In the genomic region with DNA sequence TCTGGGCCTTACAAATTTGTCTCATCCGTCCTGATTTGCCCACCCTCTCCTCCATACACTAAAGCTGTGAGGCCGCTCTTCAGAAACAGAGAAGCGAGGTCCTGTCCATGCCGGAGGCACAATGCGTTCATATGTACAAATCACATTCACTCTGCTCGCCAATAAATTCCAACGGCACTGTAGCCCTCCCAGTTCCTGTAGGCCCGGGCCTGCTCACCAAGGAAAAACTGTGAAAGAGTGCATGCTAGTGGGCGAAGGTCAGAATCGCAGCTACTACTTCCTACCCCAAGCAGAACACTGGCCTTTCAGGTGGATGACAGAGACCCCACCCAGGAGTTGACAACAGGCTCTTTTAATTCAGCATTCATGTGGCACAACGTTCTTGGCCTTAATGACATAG, we compare ENCODE assay signal across 9 mouse cellular contexts.
DNase-seq lines count a peak whose midpoint lies in the region; ATAC-seq and TF ChIP-seq lines count a peak whose summit lies in the region.
"Had no signal": no experiment of that assay in that cellular context is flagged by ENCODE, and none has a peak within 500 bp of the region (broad histone marks: within the 10 kb centered on the region; RNA-seq: fewer than 3 reads in every experiment).

No protein-coding gene starts in this region.

- no peaks in the 10 kb centered on the region for H3K27me3 ChIP-seq in kidney, embryonic 16.5 days (ENCODE audit: insufficient read depth, low read length)
- no peaks in the 10 kb centered on the region for H3K27me3 ChIP-seq in kidney, embryonic 14.5 days (ENCODE audit: control insufficient read depth, insufficient read depth, low read length)
- peaks cover 6% of the 10 kb centered on the region for H3K27me3 ChIP-seq in Patski
- no peaks in the 10 kb centered on the region for H3K27me3 ChIP-seq in embryonic facial prominence, embryonic 12.5 days
- H3K27me3 ChIP-seq in limb, embryonic 12.5 days: peaks cover 33% of the 10 kb centered on the region
- no peaks in the 10 kb centered on the region for H3K27me3 ChIP-seq in stomach, postnatal 0 days (ENCODE audit: control insufficient read depth, insufficient read depth, low read length)
- H3K27me3 ChIP-seq: lung, embryonic 15.5 days had no signal

- intact Hi-C loops in gastrocnemius, postnatal 36 days (cut with DNase I): loop anchor here (10.0 kb wide), 1 partner anchor 459 kb away; no protein-coding TSS in a partner anchor

- no peaks in the 10 kb centered on the region for H3K4me1 ChIP-seq in kidney, embryonic 16.5 days (ENCODE audit: insufficient read depth, low read length)
- peaks cover 2% of the 10 kb centered on the region; the same call in 1 of the 2 replicates for H3K4me1 ChIP-seq in kidney, embryonic 14.5 days (ENCODE audit: control insufficient read depth, insufficient read depth, low read length)
- H3K4me1 ChIP-seq in embryonic facial prominence, embryonic 12.5 days: peaks cover 7% of the 10 kb centered on the region
- peaks cover 21% of the 10 kb centered on the region for H3K4me1 ChIP-seq in limb, embryonic 12.5 days (replicated peaks)
- H3K4me1 ChIP-seq in stomach, postnatal 0 days (replicated peaks; ENCODE audit: control insufficient read depth, insufficient read depth): no peaks in the 10 kb centered on the region
- H3K4me1 ChIP-seq: lung, embryonic 15.5 days had no signal

- CTCF ChIA-PET in Patski (lab: Charles Lee): no interaction called here

- no peak overlapping the region for H3K27ac ChIP-seq in kidney, embryonic 16.5 days (ENCODE audit: low read length)
- no peak overlapping the region for H3K27ac ChIP-seq in kidney, embryonic 14.5 days (ENCODE audit: low read depth, low read length)
- H3K27ac ChIP-seq in embryonic facial prominence, embryonic 12.5 days: no peak overlapping the region
- no peak overlapping the region for H3K27ac ChIP-seq in limb, embryonic 12.5 days
- no peak overlapping the region for H3K27ac ChIP-seq in stomach, postnatal 0 days (replicated peaks)
- H3K27ac ChIP-seq: lung, embryonic 15.5 days had no signal

- POLR2A ChIA-PET in Patski (lab: Charles Lee): no interaction called here

- no peak overlapping the region for H3K4me3 ChIP-seq in kidney, embryonic 16.5 days (ENCODE audit: low read length)
- no peak overlapping the region for H3K4me3 ChIP-seq in kidney, embryonic 14.5 days (ENCODE audit: low read length)
- H3K4me3 ChIP-seq in embryonic facial prominence, embryonic 12.5 days: no peak overlapping the region
- no peak overlapping the region for H3K4me3 ChIP-seq in limb, embryonic 12.5 days (replicated peaks)
- H3K4me3 ChIP-seq in stomach, postnatal 0 days (ENCODE audit: low read depth, low read length): no peak overlapping the region
- H3K4me3 ChIP-seq: lung, embryonic 15.5 days had no signal

- TF ChIP-seq EP300 in stomach, postnatal 0 days (optimal IDR thresholded peaks at IDR 0.05): no peak

- H3K4me2 ChIP-seq in kidney, embryonic 16.5 days (replicated peaks; ENCODE audit: low read depth, low read length): no peak overlapping the region
- no peak overlapping the region for H3K4me2 ChIP-seq in kidney, embryonic 14.5 days (replicated peaks; ENCODE audit: low read depth, low read length)
- H3K4me2 ChIP-seq in embryonic facial prominence, embryonic 12.5 days (replicated peaks): no peak overlapping the region
- H3K4me2 ChIP-seq in limb, embryonic 12.5 days: no peak overlapping the region
- H3K4me2 ChIP-seq in stomach, postnatal 0 days (replicated peaks; ENCODE audit: low read depth): no peak overlapping the region
- H3K4me2 ChIP-seq: lung, embryonic 15.5 days had no signal

- no peaks in the 10 kb centered on the region for H3K9me3 ChIP-seq in kidney, embryonic 16.5 days (ENCODE audit: low read length)
- H3K9me3 ChIP-seq in kidney, embryonic 14.5 days (ENCODE audit: control insufficient read depth, low read length): no peaks in the 10 kb centered on the region
- H3K9me3 ChIP-seq in embryonic facial prominence, embryonic 12.5 days: no peaks in the 10 kb centered on the region
- H3K9me3 ChIP-seq in limb, embryonic 12.5 days: no peaks in the 10 kb centered on the region
- H3K9me3 ChIP-seq in stomach, postnatal 0 days (ENCODE audit: control insufficient read depth, low read length): no peaks in the 10 kb centered on the region
- H3K9me3 ChIP-seq: lung, embryonic 15.5 days had no signal

- WGBS in kidney, embryonic 16.5 days: 34% methylated on average over 11 of the region's 11 CpGs
- 25% methylated on average over 11 of the region's 11 CpGs for WGBS in kidney, embryonic 14.5 days
- 29% methylated on average over 11 of the region's 11 CpGs for WGBS in embryonic facial prominence, embryonic 12.5 days
- WGBS in limb, embryonic 12.5 days: 18% methylated on average over 11 of the region's 11 CpGs
- 28% methylated on average over 11 of the region's 11 CpGs for WGBS in stomach, postnatal 0 days

- H3K36me3 ChIP-seq in kidney, embryonic 16.5 days (ENCODE audit: insufficient read depth, low read length): no peaks in the 10 kb centered on the region
- H3K36me3 ChIP-seq in kidney, embryonic 14.5 days (ENCODE audit: control insufficient read depth, insufficient read depth, low read length): no peaks in the 10 kb centered on the region
- no peaks in the 10 kb centered on the region for H3K36me3 ChIP-seq in embryonic facial prominence, embryonic 12.5 days
- no peaks in the 10 kb centered on the region for H3K36me3 ChIP-seq in limb, embryonic 12.5 days
- no peaks in the 10 kb centered on the region for H3K36me3 ChIP-seq in stomach, postnatal 0 days (ENCODE audit: control insufficient read depth, insufficient read depth, low read length)
- H3K36me3 ChIP-seq: lung, embryonic 15.5 days had no signal

- no peak for DNase-seq in Patski (ENCODE audit: low read depth, low spot score)
- no peak for DNase-seq in stomach, postnatal 0 days (ENCODE audit: low spot score)
- no peak for DNase-seq in gastrocnemius, postnatal 36 days
- DNase-seq in cerebellum, adult 8-10 months: no peak

- H3K9ac ChIP-seq in kidney, embryonic 16.5 days (replicated peaks; ENCODE audit: low read length): no peak overlapping the region
- H3K9ac ChIP-seq in kidney, embryonic 14.5 days (ENCODE audit: low read depth, low read length): no peak overlapping the region
- no peak overlapping the region for H3K9ac ChIP-seq in embryonic facial prominence, embryonic 12.5 days
- no peak overlapping the region for H3K9ac ChIP-seq in limb, embryonic 12.5 days (replicated peaks)
- no peak overlapping the region for H3K9ac ChIP-seq in stomach, postnatal 0 days (ENCODE audit: low read length)
- H3K9ac ChIP-seq: lung, embryonic 15.5 days had no signal

- peak; percentile 51 for TF ChIP-seq CTCF in Patski (IDR thresholded peaks at IDR 0.05)
- TF ChIP-seq CTCF in stomach, postnatal 0 days (IDR thresholded peaks at IDR 0.05; ENCODE audit: low read depth): peak; percentile 53

- ATAC-seq in kidney, embryonic 16.5 days (ENCODE audit: low FRiP score, low TSS enrichment): peak; percentile 14; the same call in 1 of the 2 replicates
- ATAC-seq in kidney, embryonic 14.5 days (ENCODE audit: low FRiP score, low TSS enrichment): no peak
- ATAC-seq in Patski: no peak
- 0 out of 2 replicates have a peak, but pooled peaks have one; percentile 25 for ATAC-seq in embryonic facial prominence, embryonic 12.5 days (ENCODE audit: insufficient number of reproducible peaks, insufficient read depth, low FRiP score, low TSS enrichment)
- peak; percentile 53; the same call in 1 of the 2 replicates for ATAC-seq in limb, embryonic 12.5 days (ENCODE audit: insufficient number of reproducible peaks, insufficient read depth, low FRiP score, low TSS enrichment, low read depth)
- no peak for ATAC-seq in stomach, postnatal 0 days (ENCODE audit: low FRiP score, low TSS enrichment)

- in situ Hi-C loops in Patski (cut with MboI; ENCODE audit: low pct_unique_long_range_greater_than_20kb): no loop called here

Comparison
In these comparisons a context has a peak if more than half of its experiments do, and no peak if none do; other contexts are left out.
1. ATAC-seq: peak in kidney, embryonic 16.5 days (single experiment), embryonic facial prominence, embryonic 12.5 days (single experiment) and limb, embryonic 12.5 days (single experiment); none in kidney, embryonic 14.5 days (single experiment), Patski (single experiment) and stomach, postnatal 0 days (single experiment).